Comparison of ENCODE assay signal across 12 mouse cellular contexts in genomic region chr15:77837444-77838117, GRCm38 (mm10). TPM values are rescaled to one million over a fixed set of nuclear protein-coding genes. Genes with fewer than 3 reads are reported as not detected.
A peak's percentile ranks its signal among the peaks of the same experiment; 100 is the strongest.
DNase-seq lines count a peak whose midpoint lies in the region; ATAC-seq and TF ChIP-seq lines count a peak whose summit lies in the region.
"Had no signal": no experiment of that assay in that cellular context is flagged by ENCODE, and none has a peak within 500 bp of the region (broad histone marks: within the 10 kb centered on the region; RNA-seq: fewer than 3 reads in every experiment).

No protein-coding gene starts in this region.

- 75% methylated on average over 10 of the region's 10 CpGs for WGBS in forebrain, embryonic 12.5 days
- 75% methylated on average over 10 of the region's 10 CpGs for WGBS in forebrain, embryonic 16.5 days
- 36% methylated on average over 10 of the region's 10 CpGs for WGBS in liver, embryonic 13.5 days (ENCODE audit: insufficient replicate concordance)

- no peak overlapping the region for H3K9ac ChIP-seq in forebrain, embryonic 12.5 days
- H3K9ac ChIP-seq in forebrain, embryonic 16.5 days (replicated peaks; ENCODE audit: low read depth, low read length): no peak overlapping the region
- H3K9ac ChIP-seq in liver, embryonic 13.5 days: peak overlapping the region; percentile 96
- H3K9ac ChIP-seq: midbrain, embryonic 15.5 days had no signal

- 0 out of 2 replicates have a peak, but pooled peaks cover under 1% of the 10 kb centered on the region for H3K36me3 ChIP-seq in forebrain, embryonic 12.5 days (replicated peaks)
- no peaks in the 10 kb centered on the region for H3K36me3 ChIP-seq in forebrain, embryonic 16.5 days (ENCODE audit: control insufficient read depth, insufficient read depth)
- peaks cover 2% of the 10 kb centered on the region; the same call in 1 of the 2 replicates for H3K36me3 ChIP-seq in liver, embryonic 13.5 days
- H3K36me3 ChIP-seq: midbrain, embryonic 15.5 days had no signal

- ATAC-seq in forebrain, embryonic 12.5 days (ENCODE audit: low FRiP score): no peak
- ATAC-seq in forebrain, embryonic 16.5 days: no peak
- ATAC-seq in liver, embryonic 13.5 days (ENCODE audit: low read depth): no peak
- ATAC-seq: midbrain, embryonic 15.5 days had no signal

- H3K4me2 ChIP-seq in forebrain, embryonic 12.5 days: peak overlapping the region; percentile 6; the same call in 1 of the 2 replicates
- no peak overlapping the region for H3K4me2 ChIP-seq in forebrain, embryonic 16.5 days (ENCODE audit: low read length)
- peak overlapping the region; percentile 99 for H3K4me2 ChIP-seq in liver, embryonic 13.5 days
- H3K4me2 ChIP-seq: midbrain, embryonic 15.5 days had no signal

- H3K4me1 ChIP-seq in forebrain, embryonic 12.5 days: peaks cover 50% of the 10 kb centered on the region
- peaks cover 34% of the 10 kb centered on the region for H3K4me1 ChIP-seq in forebrain, embryonic 16.5 days (replicated peaks; ENCODE audit: control insufficient read depth, insufficient read depth, low read length)
- H3K4me1 ChIP-seq in bone marrow macrophage, adult 2 months (ENCODE audit: control insufficient read depth, insufficient read depth, low read length): peaks cover 59% of the 10 kb centered on the region
- peaks cover 84% of the 10 kb centered on the region for H3K4me1 ChIP-seq in liver, embryonic 13.5 days (replicated peaks)

- no peak for DNase-seq in layer of hippocampus, adult 2 months (ENCODE audit: low spot score in 2 of 2)
- DNase-seq in layer of hippocampus, adult 18-20 months (ENCODE audit: low spot score in 2 of 2): no peak
- no peak for DNase-seq in liver, embryonic 13.5 days
- no peak for DNase-seq in ovary, postnatal 10 days (ENCODE audit: low spot score)
- DNase-seq in Muller cell, postnatal 12 days (ENCODE audit: inconsistent ontology term): no peak
- DNase-seq: adrenal gland, adult 8-10 months; cerebellum, postnatal 25 days; gastrocnemius, postnatal 25 days had no signal

- H3K27ac ChIP-seq in forebrain, embryonic 12.5 days: no peak overlapping the region
- no peak overlapping the region for H3K27ac ChIP-seq in forebrain, embryonic 16.5 days (ENCODE audit: low read length)
- peak overlapping the region; percentile 89 for H3K27ac ChIP-seq in layer of hippocampus, adult 2 months
- H3K27ac ChIP-seq in bone marrow macrophage, adult 2 months (ENCODE audit: insufficient read depth, low read depth, low read length): 0 out of 2 replicates have a peak overlapping the region, but pooled peaks have one; percentile 3
- H3K27ac ChIP-seq in liver, embryonic 13.5 days: peak overlapping the region; percentile 82
- H3K27ac ChIP-seq: midbrain, embryonic 15.5 days had no signal

- H3K4me3 ChIP-seq in forebrain, embryonic 12.5 days (replicated peaks): no peak overlapping the region
- no peak overlapping the region for H3K4me3 ChIP-seq in forebrain, embryonic 16.5 days (replicated peaks; ENCODE audit: low read length)
- H3K4me3 ChIP-seq in layer of hippocampus, adult 2 months: no peak overlapping the region
- no peak overlapping the region for H3K4me3 ChIP-seq in bone marrow macrophage, adult 2 months (ENCODE audit: insufficient read depth, low read length)
- 0 out of 2 replicates have a peak overlapping the region, but pooled peaks have one; percentile 3 for H3K4me3 ChIP-seq in liver, embryonic 13.5 days (replicated peaks)
- H3K4me3 ChIP-seq: midbrain, embryonic 15.5 days had no signal

- TF ChIP-seq CTCF in layer of hippocampus, adult 2 months (conservative IDR thresholded peaks at IDR 0.05): no peak
- no peak for TF ChIP-seq CTCF in bone marrow macrophage, adult 2 months (IDR thresholded peaks at IDR 0.05; ENCODE audit: low read depth, low read length)

- TF ChIP-seq POLR2A in bone marrow macrophage, adult 2 months (IDR thresholded peaks at IDR 0.05; ENCODE audit: borderline replicate concordance, low read depth, low read length): no peak

- no peaks in the 10 kb centered on the region for H3K27me3 ChIP-seq in forebrain, embryonic 12.5 days
- H3K27me3 ChIP-seq in forebrain, embryonic 16.5 days (replicated peaks; ENCODE audit: control insufficient read depth, insufficient read depth, low read length): no peaks in the 10 kb centered on the region
- no peaks in the 10 kb centered on the region for H3K27me3 ChIP-seq in liver, embryonic 13.5 days
- H3K27me3 ChIP-seq: midbrain, embryonic 15.5 days had no signal

- no peaks in the 10 kb centered on the region for H3K9me3 ChIP-seq in forebrain, embryonic 12.5 days
- H3K9me3 ChIP-seq in forebrain, embryonic 16.5 days (ENCODE audit: control insufficient read depth, low read length): no peaks in the 10 kb centered on the region
- H3K9me3 ChIP-seq in liver, embryonic 13.5 days (replicated peaks): no peaks in the 10 kb centered on the region
- H3K9me3 ChIP-seq: midbrain, embryonic 15.5 days had no signal

RNA-seq across cellular contexts. Expression of gene Myh9, which starts 4.4 kb away (rescaled TPM):
- polyA plus RNA-seq in forebrain, embryonic 12.5 days (2016; fragmentation: Nextera tagmentation; extraction: Ambion mirVana): 24.6 and 27.6 TPM in 2 replicates
- polyA plus RNA-seq in forebrain, embryonic 16.5 days (2015; fragmentation: Nextera tagmentation; extraction: Ambion mirVana): 12.2 and 13.6 TPM in 2 replicates
- total RNA-seq in layer of hippocampus, adult 2 months (2021): 10 to 100 TPM; 88.3 to 96.3 TPM
- 10 to 100 TPM; 86.7 to 88.3 TPM for total RNA-seq in layer of hippocampus, adult 18-20 months (2021)
- polyA plus RNA-seq in bone marrow macrophage, adult 2 months (2012; ENCODE audit: insufficient read depth, insufficient read length, missing spikeins): 170 and 194 TPM in 2 replicates
- 18.3 and 22.2 TPM in 2 replicates for polyA plus RNA-seq in liver, embryonic 13.5 days (2015; fragmentation: Nextera tagmentation; extraction: Ambion mirVana)

Comparison
In these comparisons a context has a peak if more than half of its experiments do, and no peak if none do; other contexts are left out.
1. H3K27ac ChIP-seq: peak in layer of hippocampus, adult 2 months (single experiment), bone marrow macrophage, adult 2 months (single experiment) and liver, embryonic 13.5 days (single experiment); none in forebrain, embryonic 12.5 days (single experiment) and forebrain, embryonic 16.5 days (single experiment).